Mouse (Mus musculus): ENCODE measurements around the gene Mfsd12. TPM values are rescaled to one million over a fixed set of nuclear protein-coding genes. Genes with fewer than 3 reads are reported as not detected.
A peak's percentile ranks its signal among the peaks of the same experiment; 100 is the strongest.

The Mfsd12 gene
- polyA plus RNA-seq, 1 experiment = 12.1 TPM

DNA sequence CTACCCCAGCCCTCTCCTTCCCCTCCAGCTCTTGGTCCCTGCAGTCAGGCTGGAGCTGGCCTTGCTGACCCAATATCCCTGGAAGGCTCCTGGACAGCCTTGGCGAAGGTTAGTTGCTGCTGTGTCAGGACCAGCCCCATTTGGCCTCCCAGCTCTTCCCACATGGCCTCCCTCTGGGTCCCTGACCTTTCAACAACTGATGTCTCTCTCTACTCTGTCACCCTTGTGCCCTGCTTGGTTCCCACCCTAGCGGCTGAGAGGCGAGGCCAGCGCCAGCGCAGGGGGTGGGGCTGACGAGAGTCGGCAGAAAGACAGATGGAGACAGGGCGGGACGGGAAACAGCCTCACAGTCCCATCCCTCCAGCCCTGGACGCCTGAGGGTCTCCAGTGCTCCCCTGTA, 28.9 kb upstream of the Mfsd12 start, which contains the start of gene Tbxa2r:
TSS of gene Tbxa2r (plus strand) at position 346 of the 400 bp plus-strand sequence.
- no peak for DNase-seq (ENCODE audit: low spot score)

DNA sequence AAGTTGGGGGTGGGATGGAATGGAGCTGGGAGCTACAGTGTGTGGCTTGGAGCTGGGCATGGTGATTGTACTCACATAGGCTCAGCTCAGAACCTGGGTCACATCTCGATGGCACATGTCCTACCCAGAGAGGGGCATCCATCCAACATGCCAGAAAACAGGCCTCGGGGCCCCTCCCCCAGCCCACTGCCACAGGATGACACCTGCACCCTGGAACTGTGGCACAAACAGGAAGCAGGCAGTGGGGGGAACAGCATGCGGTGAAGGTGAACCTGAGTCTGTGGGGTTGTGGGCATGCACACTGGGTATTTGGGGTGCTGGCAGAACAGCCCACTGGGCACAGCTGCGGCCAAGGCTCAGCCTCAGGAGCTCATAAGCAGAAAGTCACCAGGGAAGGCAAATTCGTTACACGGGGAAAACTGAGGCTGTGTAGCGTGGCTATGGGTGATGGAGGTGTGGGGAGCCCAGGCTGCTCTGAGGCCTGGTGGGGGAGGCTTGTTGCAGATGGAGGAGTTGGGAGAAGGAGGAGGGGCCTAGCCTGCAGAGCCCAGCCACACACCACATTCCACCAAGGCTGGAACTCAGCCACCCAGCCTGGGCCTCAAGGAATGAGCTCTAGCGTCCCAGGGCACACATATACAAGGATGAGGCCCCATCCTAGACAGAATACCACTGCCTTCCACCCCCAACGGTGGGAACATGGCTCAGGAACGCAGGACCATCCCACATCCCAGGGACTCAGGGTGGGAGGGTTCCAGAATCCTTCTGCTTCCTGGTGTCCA, 27.9 kb upstream of the Mfsd12 start:
- DNase-seq (ENCODE audit: low spot score) = no peak

GRCm38 (mm10) chr10:81330007-81330406, 27.3 kb upstream of the Mfsd12 start:
- DNase-seq (ENCODE audit: low spot score) = no peak

GRCm38 (mm10) chr10:81332277-81332676, 25.0 kb upstream of the Mfsd12 start:
- DNase-seq (ENCODE audit: low spot score) = no peak

DNA sequence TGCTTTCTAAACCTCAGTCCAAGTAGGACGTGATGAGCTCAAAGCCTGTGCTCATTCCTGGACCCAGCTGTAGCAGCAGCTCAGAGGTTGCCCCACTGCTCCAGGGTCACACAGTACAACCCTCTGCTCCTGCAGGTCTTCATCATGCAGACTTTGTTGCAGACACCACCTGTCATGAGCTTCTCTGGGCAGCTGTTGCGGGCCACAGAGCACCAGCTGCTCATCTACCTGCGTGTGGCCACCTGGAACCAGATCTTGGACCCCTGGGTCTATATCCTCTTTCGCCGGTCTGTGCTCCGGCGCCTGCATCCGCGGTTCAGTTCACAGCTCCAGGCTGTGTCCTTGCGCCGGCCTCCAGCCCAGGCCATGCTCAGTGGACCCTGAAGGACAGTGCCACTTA, 23.0 kb upstream of the Mfsd12 start:
- no peak for DNase-seq (ENCODE audit: low spot score)

- no peak for DNase-seq (ENCODE audit: low spot score)
Measured at GRCm38 (mm10) chr10:81335393-81336340, 21.6 kb upstream of the Mfsd12 start.

GRCm38 (mm10) chr10:81336558-81336957, 20.7 kb upstream of the Mfsd12 start:
- DNase-seq (ENCODE audit: low spot score) = no peak

DNA sequence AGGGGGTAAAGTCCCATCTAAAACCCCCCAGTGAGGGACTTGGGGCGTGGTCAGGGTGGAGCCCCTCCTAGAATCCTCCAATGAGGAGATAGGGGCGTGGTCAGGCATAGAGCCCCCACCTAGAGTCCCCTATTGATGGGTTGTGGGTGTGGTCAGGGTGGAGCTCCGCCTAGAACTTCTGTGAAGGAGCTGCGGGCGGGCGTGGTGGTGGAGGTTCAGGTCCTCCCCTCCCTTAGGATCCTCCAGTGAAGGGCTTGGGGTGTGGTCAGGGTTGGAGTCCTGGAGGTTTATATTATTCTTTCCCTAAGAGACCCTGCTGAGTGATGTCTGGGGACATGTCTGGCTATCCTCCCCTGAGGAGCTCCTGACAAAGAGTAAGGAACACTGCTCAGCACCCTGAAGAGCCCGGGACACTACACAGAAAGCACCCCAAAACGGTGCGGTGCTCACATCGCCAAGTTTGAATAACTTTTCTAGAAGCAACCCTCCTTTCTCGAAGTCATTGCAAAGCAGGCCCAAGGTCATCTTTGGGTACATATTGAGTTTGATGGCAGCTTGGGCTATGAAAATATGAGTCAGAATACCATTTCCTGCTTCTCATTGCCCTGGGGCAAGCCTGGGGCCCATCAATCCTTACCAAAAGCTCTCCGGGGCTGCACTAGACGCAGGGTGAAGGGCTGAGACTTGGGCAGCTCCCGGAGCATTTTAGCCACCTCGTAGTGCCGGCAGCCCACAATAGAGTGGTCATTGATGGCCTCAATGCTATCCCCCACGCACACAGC, 16.5 kb upstream of the Mfsd12 start:
- DNase-seq (ENCODE audit: low spot score) = no peak

- no peak for DNase-seq (ENCODE audit: low spot score)
Measured at GRCm38 (mm10) chr10:81341333-81341949, 15.8 kb upstream of the Mfsd12 start.

- DNase-seq (ENCODE audit: low spot score) = no peak
Measured at GRCm38 (mm10) chr10:81342686-81343505, 14.4 kb upstream of the Mfsd12 start, which contains the start of gene Gipc3. Gipc3 (minus strand) TSS chr10:81343266.

DNA sequence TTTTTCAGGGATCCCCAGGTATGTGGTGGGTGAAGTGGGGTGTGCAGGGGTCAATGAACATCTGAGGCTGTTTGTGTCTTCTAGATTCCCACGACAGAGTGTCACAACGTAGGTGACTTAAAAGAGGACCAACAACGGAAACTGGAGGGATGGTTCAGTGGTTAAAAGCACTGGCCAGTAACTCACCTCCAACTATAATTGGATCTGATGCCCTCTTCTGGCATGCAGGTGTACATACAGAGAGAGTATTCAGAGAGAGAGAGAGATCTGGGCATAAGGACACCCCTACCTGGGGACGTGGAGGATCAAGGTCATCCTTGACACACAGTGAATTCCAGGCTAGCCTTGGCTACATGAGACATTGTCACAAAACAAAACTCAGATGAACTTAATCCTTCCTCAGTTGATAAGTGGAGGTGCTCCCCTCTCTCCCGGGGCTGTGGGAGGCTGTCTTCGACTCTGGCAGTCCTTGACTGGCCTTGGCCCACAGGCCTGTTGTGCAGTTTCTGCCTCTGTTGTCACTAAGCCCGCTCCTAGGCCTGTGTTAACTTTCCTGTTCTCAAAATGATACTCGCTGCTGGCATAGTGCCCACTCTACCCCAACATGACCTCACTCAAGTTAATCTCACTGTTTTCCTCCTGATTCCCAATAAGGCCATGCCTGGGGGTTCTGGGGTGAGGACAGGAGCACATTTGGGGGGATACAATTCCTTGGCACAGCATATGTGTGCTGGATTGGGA, 12.7 kb upstream of the Mfsd12 start:
- DNase-seq (ENCODE audit: low spot score) = no peak

GRCm38 (mm10) chr10:81345162-81345534, 12.1 kb upstream of the Mfsd12 start:
- no peak for DNase-seq (ENCODE audit: low spot score)

DNA sequence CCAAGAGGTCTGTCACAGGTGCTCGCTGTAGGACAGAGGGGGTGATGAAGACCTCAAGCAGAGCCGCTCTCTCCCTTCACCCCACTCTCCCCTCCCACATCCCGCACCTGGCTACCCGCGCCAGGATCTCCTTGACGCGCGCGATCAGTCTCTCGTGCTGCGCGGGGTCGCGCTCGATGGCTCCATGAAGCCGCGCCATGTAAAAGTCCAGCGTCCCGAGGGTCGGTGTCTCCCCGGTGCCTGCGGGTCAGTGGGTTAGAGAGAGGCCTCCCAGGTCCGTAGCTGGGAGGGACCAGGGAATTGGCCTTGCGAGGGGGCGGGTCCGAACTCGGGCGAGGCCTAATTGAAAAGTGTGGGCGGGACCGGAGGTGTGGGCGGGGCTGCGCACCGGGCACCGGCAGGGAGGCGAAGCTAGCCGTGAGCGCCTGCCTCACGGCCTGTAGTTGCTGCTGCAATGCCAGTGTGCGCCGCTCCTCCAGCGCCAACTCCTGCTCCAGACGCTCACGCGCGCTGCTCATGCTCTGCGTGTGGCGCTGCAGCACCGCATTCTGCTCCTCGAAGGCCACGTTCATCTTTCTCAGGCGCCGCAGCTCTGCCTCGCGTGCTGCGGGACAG, 10.7 kb upstream of the Mfsd12 start:
- DNase-seq (ENCODE audit: low spot score) = peak; percentile 51

DNA sequence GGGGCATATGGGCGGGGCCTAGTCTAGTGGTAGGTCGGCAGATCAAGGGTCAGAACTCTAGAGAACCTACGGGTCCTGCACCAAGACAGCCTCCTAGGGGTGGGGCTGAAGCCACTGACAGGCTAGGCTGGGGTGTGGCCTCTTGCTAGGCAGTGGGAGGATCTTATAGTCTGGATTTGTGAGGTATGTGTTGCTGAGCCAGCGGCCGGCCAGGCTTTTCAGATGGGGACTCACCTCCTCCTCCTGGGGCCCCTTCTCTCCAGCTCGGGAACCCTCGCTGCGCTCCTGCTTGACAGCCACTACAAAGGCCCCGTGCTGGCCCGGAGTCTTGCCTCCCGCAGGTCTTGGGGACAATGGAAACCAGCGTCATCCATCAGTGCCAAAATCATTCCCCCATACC, 8.1 kb upstream of the Mfsd12 start:
- no peak for DNase-seq (ENCODE audit: low spot score)

GRCm38 (mm10) chr10:81349961-81350350, 7.3 kb upstream of the Mfsd12 start:
- DNase-seq (ENCODE audit: low spot score) = no peak

DNA sequence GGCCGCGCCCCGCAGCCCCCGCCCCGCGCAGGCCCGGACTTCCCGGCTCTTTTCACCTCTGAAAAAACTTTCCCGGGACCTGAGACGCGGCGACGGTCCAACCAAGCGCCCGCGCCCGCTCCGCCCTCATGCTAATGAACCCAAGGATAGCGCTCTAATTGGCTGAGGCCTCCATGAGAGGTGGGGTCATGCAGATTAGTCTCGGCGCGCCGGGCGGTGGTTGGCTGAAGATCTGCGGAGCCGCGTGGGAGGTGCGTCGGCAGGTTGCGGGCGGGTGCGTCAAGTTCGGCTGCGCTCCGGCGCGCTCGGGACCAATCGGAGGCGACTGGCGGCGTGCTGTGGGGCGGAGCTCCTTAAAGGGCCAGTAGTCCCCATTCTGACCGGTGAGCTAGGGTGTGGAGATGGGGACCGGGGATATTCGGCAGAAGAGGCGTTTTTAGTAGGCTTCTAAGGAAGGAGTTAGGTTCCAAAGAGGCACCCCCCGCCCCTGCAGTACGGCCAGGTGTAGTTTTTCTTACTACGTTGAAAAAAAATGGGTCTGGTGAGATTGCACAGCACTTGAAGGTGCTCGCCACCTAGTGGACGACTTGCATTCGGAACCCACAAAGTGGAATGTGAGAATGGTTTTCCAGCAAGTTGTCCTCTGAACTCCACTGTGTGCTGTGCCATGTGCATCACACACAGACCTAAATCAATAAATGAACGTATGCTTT, 6.8 kb upstream of the Mfsd12 start, which contains the start of gene Hmg20b:
TSS of gene Hmg20b (minus strand) at position 130 of the 713 bp plus-strand sequence.
- DNase-seq (ENCODE audit: low spot score) = peak; percentile 96

DNA sequence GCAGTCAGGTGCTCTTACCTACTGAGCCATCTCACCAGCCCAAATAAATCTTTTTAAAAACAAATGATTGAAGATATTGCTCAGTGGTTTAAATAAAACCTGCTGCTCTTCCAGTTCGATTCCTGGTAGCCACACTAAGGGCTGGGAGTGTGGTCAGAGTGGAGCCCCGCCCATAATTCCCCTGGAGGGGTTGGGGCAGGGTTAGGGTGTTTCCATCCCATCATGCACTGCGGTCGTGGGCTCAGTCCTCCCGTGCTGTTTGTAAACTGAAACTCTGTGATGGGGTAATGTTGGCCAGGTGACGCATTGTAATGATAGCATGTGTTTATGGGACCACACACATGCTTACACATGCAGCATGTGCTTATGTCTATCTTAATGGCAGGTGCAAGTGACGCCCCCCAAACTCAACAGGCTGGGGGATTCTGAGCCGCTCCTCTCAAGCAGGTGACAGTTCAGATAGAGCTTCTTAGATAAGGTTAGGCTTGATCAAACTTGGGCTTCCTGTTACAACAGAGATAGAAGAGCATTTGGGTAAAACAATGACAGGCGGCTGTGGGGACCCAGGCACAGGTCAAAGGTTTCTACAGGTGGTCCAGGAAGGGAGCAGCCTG, 5.5 kb upstream of the Mfsd12 start:
- DNase-seq (ENCODE audit: low spot score) = no peak
